Mouse (Mus musculus) bone marrow, adult 2 months (tissue): ENCODE measurements around the gene Sh3bgrl2.

Source experiments
- CTCF ChIP-seq: fragments of 200-500 bp; IDR thresholded peaks from 2 replicates; pipeline ENCODE4 v1.5.1; 2011; ENCODE audit warnings: low read length, control low read depth; ENCODE audit not compliant: control insufficient read depth, insufficient read depth
- POLR2A ChIP-seq: fragments of 200-500 bp; IDR thresholded peaks from 2 replicates; pipeline ENCODE4 v1.6.1; 2011; ENCODE audit warnings: low read depth, mild to moderate bottlenecking, control low read depth, low read length, borderline replicate concordance; ENCODE audit not compliant: control insufficient read depth

GRCm38 (mm10) chr9:83625085-83625484, 77.0 kb downstream of the Sh3bgrl2 start:
- TF ChIP-seq POLR2A (no peak), CTCF (no peak)
